Mouse (Mus musculus) retina, embryonic 14.5 days (tissue): ENCODE measurements around the gene Dhcr7.

ENCODE experiments used
- DNase-seq: peaks from one replicate; pipeline ENCODE4 v3.0.0-alpha.2; 2015; ENCODE audit warnings: low spot score

Dhcr7 gene

GRCm38 (mm10) chr7:143833581-143834190, 10.7 kb downstream of the Dhcr7 start:
- no peak for DNase-seq

DNA sequence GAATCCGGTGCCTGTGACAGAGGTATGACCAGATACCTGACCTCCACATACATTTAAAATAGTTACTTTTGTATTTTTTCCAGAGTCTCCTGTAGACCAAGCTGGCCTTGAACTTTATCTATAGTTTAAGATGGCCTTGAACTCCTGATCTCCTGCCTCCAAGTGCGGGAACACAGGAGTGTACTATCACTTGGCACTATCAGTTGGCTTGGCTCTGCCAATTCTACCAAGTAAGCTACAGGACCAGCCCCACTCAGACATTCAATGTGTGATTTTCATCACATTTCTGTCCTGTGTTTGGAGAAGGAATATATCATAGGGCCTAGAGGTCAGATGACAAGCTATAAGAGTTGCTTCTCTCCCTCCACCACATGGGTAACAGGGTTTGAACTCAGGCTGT, 11.4 kb downstream of the Dhcr7 start:
- DNase-seq: no peak

- DNase-seq: no peak
Measured at GRCm38 (mm10) chr7:143834972-143835371, 12.0 kb downstream of the Dhcr7 start.

- no peak for DNase-seq
Measured at GRCm38 (mm10) chr7:143837705-143838358, 14.9 kb downstream of the Dhcr7 start.

- no peak for DNase-seq
Measured at GRCm38 (mm10) chr7:143840121-143840520, 17.2 kb downstream of the Dhcr7 start.

DNA sequence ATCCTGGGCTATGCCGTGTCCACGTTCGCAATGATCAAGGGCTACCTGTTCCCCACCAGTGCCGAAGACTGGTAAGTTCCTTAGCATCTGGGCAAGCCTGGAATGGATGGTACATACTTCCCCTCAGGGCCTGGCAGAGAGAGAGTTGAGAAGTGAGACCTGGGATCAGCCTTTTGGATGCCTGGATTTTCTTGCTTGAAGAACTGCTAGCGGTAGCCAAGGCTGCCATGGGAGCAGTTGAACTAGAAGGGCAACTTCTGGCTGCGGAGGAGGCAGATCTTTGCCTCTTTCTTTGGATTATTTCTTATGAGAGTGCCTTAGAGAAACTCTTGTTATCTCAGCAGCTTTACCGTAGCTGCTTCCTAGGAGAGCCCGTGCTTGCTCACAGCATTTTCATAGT, 18.4 kb downstream of the Dhcr7 start:
- no peak for DNase-seq

DNA sequence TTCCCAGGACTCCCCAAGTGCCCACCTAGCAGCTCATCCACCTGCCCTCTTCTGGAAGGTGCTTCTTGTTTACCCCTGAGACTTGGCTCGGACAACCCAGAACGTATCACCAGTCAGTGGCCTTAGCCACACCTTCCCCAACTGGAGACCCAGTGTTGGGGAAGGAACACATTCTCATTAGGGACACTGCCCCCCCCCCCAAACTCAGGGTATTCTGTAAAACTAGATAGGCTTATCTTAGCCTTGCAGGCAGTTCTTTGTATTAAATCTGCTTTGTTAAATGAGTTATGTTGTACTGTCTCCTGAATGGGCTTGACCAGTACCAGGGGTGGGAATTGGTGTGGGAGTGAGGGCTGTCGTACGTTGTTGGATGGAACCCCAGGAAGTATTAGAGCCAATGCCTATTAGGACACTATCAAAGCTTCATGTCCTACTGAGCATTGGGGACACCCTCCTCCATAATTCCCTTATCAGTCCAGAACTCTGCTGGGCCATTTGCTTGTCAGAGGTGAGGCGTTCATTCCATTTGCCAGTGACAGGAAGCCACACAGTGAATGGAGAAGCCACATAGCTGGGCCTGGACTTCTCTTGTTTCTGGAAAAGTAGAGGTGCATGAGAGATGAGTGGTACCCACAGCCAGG, 25.3 kb downstream of the Dhcr7 start:
- DNase-seq: no peak

DNA sequence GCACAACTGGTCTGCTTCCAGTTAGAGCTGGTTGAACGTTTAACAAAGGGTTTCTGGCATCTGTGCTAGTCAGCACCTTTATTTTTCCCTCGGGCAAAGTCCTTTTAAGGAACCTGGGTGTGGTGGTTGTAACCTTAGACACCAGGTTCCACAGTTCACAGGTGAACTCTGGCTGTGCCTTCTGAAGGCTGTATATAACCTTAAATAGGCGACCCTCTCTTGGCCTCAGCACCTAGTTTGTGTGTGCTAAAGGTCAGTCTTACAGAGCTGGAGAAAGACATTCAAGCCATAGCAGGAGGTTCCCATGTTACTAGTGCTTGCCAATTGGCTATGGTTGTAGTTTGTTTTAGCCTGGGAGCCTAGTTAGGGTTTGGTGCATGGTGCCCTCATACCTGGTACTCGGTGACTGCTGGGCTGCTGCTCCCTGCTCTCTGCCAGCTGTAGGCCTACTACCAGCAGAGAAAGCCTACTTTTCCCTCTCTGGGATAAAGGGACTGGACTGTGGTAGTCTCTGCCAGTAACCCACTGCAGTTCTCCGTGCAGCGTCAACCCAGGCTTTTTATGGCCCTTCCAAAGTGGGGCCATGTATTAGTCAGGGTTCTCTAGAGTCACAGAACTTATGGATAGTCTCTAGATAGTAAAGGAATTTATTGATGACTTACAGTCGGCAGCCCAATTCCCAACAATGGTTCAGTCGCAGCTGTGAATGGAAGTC, 26.0 kb downstream of the Dhcr7 start:
- no peak for DNase-seq

DNA sequence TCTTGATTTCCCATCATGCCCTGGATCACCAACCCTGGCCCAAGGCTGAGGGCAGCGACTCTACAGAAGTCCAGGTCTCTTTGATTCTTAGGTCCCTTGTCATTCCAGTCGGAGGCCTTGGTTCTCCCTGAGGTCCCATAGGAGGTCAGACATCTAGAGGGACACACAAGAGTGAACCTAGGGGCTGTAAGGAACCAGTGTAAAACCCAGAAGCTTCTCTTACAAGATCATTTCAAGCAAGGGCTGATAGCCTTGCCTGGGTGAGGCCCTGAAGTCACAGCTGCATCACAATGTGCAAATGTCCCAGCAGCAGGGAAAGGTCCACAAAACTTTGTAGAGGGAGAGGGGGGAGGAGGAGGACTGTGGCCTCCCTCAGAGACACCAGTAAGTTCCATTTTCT, 43.6 kb downstream of the Dhcr7 start, which contains the start of gene Gm498:
TSS of gene Gm498 (plus strand) at position 301 of the 400 bp plus-strand sequence.
- DNase-seq: no peak

DNA sequence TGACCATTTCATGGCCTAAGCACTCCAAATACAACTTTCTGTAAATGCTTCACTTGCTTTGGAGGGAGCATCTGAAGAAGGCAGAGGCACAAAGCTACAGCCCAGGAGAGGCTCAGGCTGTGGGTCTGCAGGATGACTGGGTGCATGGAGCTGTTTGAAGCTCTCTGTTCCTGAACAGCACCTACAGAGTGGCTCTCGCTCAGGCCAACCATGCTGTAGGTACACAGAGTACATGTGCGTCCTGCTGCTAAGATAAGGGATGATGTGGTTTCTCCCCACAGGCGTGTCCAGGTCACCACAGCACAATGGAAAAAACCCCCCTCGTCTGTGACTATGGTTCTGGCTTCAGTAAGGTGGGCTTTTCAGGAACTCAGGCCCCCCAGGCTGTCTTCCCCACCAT, 45.9 kb downstream of the Dhcr7 start:
- DNase-seq: no peak

DNA sequence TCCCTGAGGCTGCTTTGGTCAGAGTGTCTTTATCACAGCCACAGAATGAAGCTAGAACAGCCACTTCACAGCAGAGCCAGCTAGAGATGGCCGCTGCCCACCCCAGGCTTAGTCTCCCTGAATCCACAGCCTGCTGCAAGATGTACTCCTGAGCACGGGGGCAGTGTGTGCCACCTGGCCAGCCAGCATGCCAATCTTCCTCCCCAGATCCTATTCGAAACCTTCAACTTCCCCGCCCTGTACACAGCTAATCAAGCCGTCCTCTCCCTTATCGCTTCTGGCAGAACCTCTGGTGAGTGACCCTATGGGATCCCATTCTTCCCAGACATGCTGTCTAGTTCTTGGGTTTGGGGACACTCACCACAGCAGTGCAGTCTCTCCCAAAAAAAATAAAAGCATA, 60.8 kb downstream of the Dhcr7 start:
- no peak for DNase-seq

- DNase-seq: no peak
Measured at GRCm38 (mm10) chr7:143891146-143891545, 68.2 kb downstream of the Dhcr7 start.

- no peak for DNase-seq
Measured at GRCm38 (mm10) chr7:143892361-143892760, 69.4 kb downstream of the Dhcr7 start.
